Mouse (Mus musculus): ENCODE measurements at regions not wholly inside any gene's neighbourhood (a gene's known extent, or its start where the extent isn't known, plus 50 kb on each side); places are given as distances from the start of the nearest gene placed in this dataset.

- H3K4me3 ChIP-seq: no peak overlapping the region
- H3K27ac ChIP-seq: no peak overlapping the region
- no peaks in the 10 kb centered on the region for H3K36me3 ChIP-seq
- H3K9me3 ChIP-seq: no peaks in the 10 kb centered on the region
- H3K4me1 ChIP-seq: no peaks in the 10 kb centered on the region
- 55% methylated on average over 10 of the region's 10 CpGs for WGBS
- H3K27me3 ChIP-seq (ENCODE audit: insufficient read depth, poor library complexity, severe bottlenecking): no peaks in the 10 kb centered on the region
- no peak for DNase-seq (ENCODE audit: low spot score)
These were observed 439.9 kb downstream of the Nyap2 start for GRCm38 (mm10) chr1:81516575-81517210.

GRCm38 (mm10) chr1:81520420-81521273 lies 443.9 kb downstream of the Nyap2 start:
- Histone ChIP-seq H3K4me3 (no peak overlapping the region), H3K9me3 (no peaks in the 10 kb centered on the region), H3K27ac (no peak overlapping the region), H3K27me3 (ENCODE audit: insufficient read depth, poor library complexity, severe bottlenecking) (no peaks in the 10 kb centered on the region), H3K4me1 (no peaks in the 10 kb centered on the region), H3K36me3 (no peaks in the 10 kb centered on the region)
- 82% methylated on average over 9 of the region's 9 CpGs for WGBS
- DNase-seq (ENCODE audit: low spot score): no peak

DNA sequence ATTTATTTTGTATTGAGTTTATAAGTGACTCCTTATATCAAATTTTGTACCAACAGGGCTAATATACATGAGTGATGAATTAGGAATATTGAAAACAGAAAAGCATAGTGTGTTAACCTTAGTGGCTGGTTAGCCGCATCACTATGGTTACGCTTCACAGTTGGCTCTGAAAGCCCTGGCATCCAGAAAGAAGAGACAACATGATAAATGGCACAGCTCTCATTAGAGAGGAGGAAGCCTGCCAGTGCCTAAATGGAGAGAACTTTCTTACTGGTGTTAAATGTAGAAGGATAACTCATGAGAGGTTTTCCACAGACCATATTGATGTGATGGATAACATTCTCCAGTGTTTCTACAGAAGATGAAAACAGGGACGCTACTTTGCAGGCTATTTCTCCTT lies 446.2 kb downstream of the Nyap2 start:
- Histone ChIP-seq H3K4me3 (no peak overlapping the region), H3K36me3 (no peaks in the 10 kb centered on the region), H3K27me3 (ENCODE audit: insufficient read depth, poor library complexity, severe bottlenecking) (no peaks in the 10 kb centered on the region), H3K9me3 (no peaks in the 10 kb centered on the region), H3K4me1 (no peaks in the 10 kb centered on the region), H3K27ac (no peak overlapping the region)
- WGBS: 81% methylated on average over 3 of the region's 3 CpGs
- no peak for DNase-seq (ENCODE audit: low spot score)

GRCm38 (mm10) chr1:81525821-81526220 lies 449.1 kb downstream of the Nyap2 start:
- H3K4me3 ChIP-seq: no peak overlapping the region
- no peaks in the 10 kb centered on the region for H3K36me3 ChIP-seq
- no peak for DNase-seq (ENCODE audit: low spot score)
- H3K27ac ChIP-seq: no peak overlapping the region
- H3K27me3 ChIP-seq (ENCODE audit: insufficient read depth, poor library complexity, severe bottlenecking): no peaks in the 10 kb centered on the region
- H3K9me3 ChIP-seq: no peaks in the 10 kb centered on the region
- no peaks in the 10 kb centered on the region for H3K4me1 ChIP-seq

- Histone ChIP-seq H3K27me3 (ENCODE audit: insufficient read depth, poor library complexity, severe bottlenecking) (no peaks in the 10 kb centered on the region), H3K4me1 (no peaks in the 10 kb centered on the region), H3K36me3 (no peaks in the 10 kb centered on the region), H3K4me3 (no peak overlapping the region), H3K9me3 (no peaks in the 10 kb centered on the region), H3K27ac (no peak overlapping the region)
- no peak for DNase-seq (ENCODE audit: low spot score)
- WGBS: 69% methylated on average over 5 of the region's 5 CpGs
These were observed 461.1 kb downstream of the Nyap2 start for GRCm38 (mm10) chr1:81537836-81538235.

- 84% methylated on average over 5 of the region's 5 CpGs for WGBS
- no peaks in the 10 kb centered on the region for H3K36me3 ChIP-seq
- H3K4me1 ChIP-seq: no peaks in the 10 kb centered on the region
- DNase-seq (ENCODE audit: low spot score): no peak
- H3K9me3 ChIP-seq: no peaks in the 10 kb centered on the region
- no peaks in the 10 kb centered on the region for H3K27me3 ChIP-seq (ENCODE audit: insufficient read depth, poor library complexity, severe bottlenecking)
- no peak overlapping the region for H3K27ac ChIP-seq
- H3K4me3 ChIP-seq: no peak overlapping the region
These were observed 463.0 kb downstream of the Nyap2 start for GRCm38 (mm10) chr1:81539591-81540311.

DNA sequence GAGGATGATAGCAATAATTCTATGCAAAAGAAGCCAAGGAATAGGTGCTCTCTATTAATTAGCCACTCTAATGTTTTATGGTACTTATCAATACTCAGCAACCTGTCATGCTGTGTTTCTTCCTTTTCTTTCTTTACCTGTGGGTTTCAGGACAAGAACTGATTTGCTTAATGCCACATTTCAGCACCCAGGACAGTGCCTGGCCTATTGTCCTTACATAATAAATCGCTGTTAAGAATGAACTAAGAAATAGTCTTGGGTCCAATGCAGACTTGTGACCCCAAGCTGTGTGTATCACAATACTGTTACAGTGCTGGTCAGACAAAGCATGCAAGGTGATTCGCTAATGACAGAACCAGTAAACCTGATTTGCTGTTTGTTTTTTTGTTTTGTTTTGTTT lies 472.2 kb downstream of the Nyap2 start:
- H3K27me3 ChIP-seq (ENCODE audit: insufficient read depth, poor library complexity, severe bottlenecking): no peaks in the 10 kb centered on the region
- WGBS: 72% methylated on average over 2 of the region's 2 CpGs
- no peak for DNase-seq (ENCODE audit: low spot score)

GRCm38 (mm10) chr1:81549706-81550105 lies 473.0 kb downstream of the Nyap2 start:
- 83% methylated on average over 5 of the region's 5 CpGs for WGBS

More for the DNA sequence above, 472.2 kb downstream of the Nyap2 start:
- Histone ChIP-seq H3K4me3 (no peak overlapping the region), H3K36me3 (no peaks in the 10 kb centered on the region), H3K9me3 (no peaks in the 10 kb centered on the region), H3K4me1 (no peaks in the 10 kb centered on the region), H3K27ac (no peak overlapping the region)

DNA sequence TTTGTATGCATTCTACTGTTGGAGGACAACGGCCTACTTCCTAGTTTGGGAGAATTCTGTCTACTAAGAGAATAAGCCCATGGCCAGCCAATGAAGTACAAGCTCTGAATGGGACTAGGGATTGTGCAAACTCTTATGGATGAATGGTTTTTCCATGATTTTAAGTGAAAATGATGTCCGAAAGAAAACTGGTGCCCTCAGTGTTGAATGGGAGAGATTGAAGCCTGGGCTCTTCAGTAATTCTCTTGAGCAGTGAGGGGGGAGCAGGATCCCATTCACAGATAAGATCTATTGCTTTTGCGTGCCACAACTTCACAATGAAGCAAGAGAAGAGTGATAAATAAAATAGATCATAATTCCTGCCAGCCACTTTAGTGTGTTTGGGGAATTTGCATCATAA lies 476.0 kb downstream of the Nyap2 start:
- no peaks in the 10 kb centered on the region for H3K9me3 ChIP-seq
- DNase-seq (ENCODE audit: low spot score): no peak
- H3K4me1 ChIP-seq: no peaks in the 10 kb centered on the region
- H3K36me3 ChIP-seq: no peaks in the 10 kb centered on the region
- H3K27ac ChIP-seq: no peak overlapping the region
- 79% methylated on average over 3 of the region's 3 CpGs for WGBS
- H3K4me3 ChIP-seq: no peak overlapping the region
- H3K27me3 ChIP-seq (ENCODE audit: insufficient read depth, poor library complexity, severe bottlenecking): no peaks in the 10 kb centered on the region

More at GRCm38 (mm10) chr1:81549706-81550105, 473.0 kb downstream of the Nyap2 start:
- H3K9me3 ChIP-seq: no peaks in the 10 kb centered on the region
- H3K27me3 ChIP-seq (ENCODE audit: insufficient read depth, poor library complexity, severe bottlenecking): no peaks in the 10 kb centered on the region
- H3K36me3 ChIP-seq: no peaks in the 10 kb centered on the region
- H3K4me1 ChIP-seq: no peaks in the 10 kb centered on the region
- H3K4me3 ChIP-seq: no peak overlapping the region
- H3K27ac ChIP-seq: no peak overlapping the region
- DNase-seq (ENCODE audit: low spot score): no peak

DNA sequence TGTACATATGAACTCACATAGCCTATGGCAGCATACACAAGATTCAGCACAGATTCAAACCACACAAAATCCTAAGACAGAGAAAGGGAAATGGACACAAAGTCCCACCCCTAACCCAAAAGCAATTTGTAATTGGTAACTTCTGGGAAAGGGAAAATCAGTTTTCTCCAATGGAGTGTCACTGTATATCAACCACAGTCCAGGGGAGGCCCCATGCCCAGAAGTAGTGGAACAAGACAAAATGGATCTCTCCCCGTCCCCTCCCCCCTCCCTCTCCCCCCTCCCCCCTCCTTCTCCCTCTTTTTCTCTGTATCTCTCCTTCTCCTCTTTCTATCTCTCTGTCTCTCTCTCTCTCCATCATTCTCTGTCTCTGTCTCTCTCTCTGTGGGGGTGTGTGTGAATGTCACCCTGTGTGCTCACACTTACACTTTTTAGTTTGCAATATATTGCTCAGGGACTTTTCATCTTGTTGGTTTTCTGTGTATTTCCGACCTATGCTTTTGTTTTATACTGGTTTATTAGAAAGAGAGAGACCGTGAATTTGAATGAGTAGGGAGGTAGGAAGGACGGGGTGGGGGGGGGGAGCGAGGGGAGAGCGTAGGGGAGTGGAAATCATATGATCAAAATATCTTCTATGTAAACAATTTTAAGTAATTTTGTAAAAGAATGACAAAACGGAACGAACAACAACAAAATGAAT lies 500.4 kb downstream of the Nyap2 start:
- 83% methylated on average over 8 of the region's 8 CpGs for WGBS
- H3K27ac ChIP-seq: no peak overlapping the region

DNA sequence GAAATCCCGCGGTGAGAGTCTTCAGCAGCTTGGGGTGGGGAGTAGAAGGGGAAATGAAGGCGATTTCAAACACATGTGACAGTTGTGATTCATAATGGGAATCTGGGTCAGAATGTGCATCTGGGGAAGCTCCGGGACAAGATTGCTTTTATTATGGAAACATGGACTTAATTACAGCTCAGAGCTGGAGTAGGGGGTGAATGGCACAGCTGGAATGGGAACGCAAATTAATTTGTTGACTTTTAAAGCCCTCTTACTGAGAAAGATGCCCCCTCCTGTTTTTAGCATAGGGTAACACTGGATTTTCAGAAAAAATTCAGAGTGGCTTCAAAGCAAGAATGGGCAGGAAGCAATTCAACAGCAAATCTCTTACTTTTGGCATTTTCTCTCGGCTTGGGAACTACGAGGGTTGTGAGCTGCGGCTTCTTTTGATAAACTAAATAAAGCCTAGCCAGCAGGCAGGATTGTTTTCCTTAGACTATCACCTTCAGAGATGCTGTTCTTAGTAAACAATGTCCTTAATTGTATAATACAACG lies 501.0 kb downstream of the Nyap2 start:
- no peak overlapping the region for H3K27ac ChIP-seq
- no peaks in the 10 kb centered on the region for H3K36me3 ChIP-seq
- H3K4me1 ChIP-seq: no peaks in the 10 kb centered on the region
- no peak for DNase-seq (ENCODE audit: low spot score)
- no peaks in the 10 kb centered on the region for H3K27me3 ChIP-seq (ENCODE audit: insufficient read depth, poor library complexity, severe bottlenecking)
- no peaks in the 10 kb centered on the region for H3K9me3 ChIP-seq
- WGBS: 65% methylated on average over 9 of the region's 9 CpGs
- H3K4me3 ChIP-seq: no peak overlapping the region

More for the DNA sequence above, 500.4 kb downstream of the Nyap2 start:
- Histone ChIP-seq H3K36me3 (no peaks in the 10 kb centered on the region), H3K4me3 (no peak overlapping the region), H3K4me1 (no peaks in the 10 kb centered on the region), H3K27me3 (ENCODE audit: insufficient read depth, poor library complexity, severe bottlenecking) (no peaks in the 10 kb centered on the region), H3K9me3 (no peaks in the 10 kb centered on the region)
- no peak for DNase-seq (ENCODE audit: low spot score)

GRCm38 (mm10) chr1:81581208-81581607 lies 504.5 kb downstream of the Nyap2 start:
- DNase-seq (ENCODE audit: low spot score): no peak
- no peaks in the 10 kb centered on the region for H3K4me1 ChIP-seq
- no peak overlapping the region for H3K4me3 ChIP-seq
- no peaks in the 10 kb centered on the region for H3K36me3 ChIP-seq
- H3K9me3 ChIP-seq: no peaks in the 10 kb centered on the region
- no peaks in the 10 kb centered on the region for H3K27me3 ChIP-seq (ENCODE audit: insufficient read depth, poor library complexity, severe bottlenecking)
- WGBS: 87% methylated on average over 4 of the region's 4 CpGs
- no peak overlapping the region for H3K27ac ChIP-seq

All from heart, embryonic 10.5 days (tissue).